Mouse (Mus musculus): ENCODE measurements around the gene Tubb3. TPM values are rescaled to one million over a fixed set of nuclear protein-coding genes. Genes with fewer than 3 reads are reported as not detected.
A peak's percentile ranks its signal among the peaks of the same experiment; 100 is the strongest.
"Not testable (repeated sequence)": the region's sequence is repeated elsewhere in the genome, so short reads cannot be mapped to it uniquely, and the experiment has no call there.

Gene Tubb3
- polyA plus RNA-seq, 1 experiment from 2014 or later, result 2,127 TPM

GRCm38 (mm10) chr8:123443576-123443921, 32.3 kb downstream of the Tubb3 start:
- peak; percentile 28; the same call in 1 of the 2 replicates for ATAC-seq (replicated peaks)
- Histone ChIP-seq H3K9ac (peak overlapping the region; percentile 73), H3K9me3 (no peaks in the 10 kb centered on the region), H3K4me3 (peak overlapping the region; percentile 61), H3K27ac (peak overlapping the region; percentile 88), H3K27me3 (replicated peaks) (no peaks in the 10 kb centered on the region), H3K4me2 (peak overlapping the region; percentile 80), H3K36me3 (replicated peaks) (no peaks in the 10 kb centered on the region), H3K4me1 (peaks cover 9% of the 10 kb centered on the region)
- 18% methylated on average over 4 of the region's 4 CpGs for WGBS

- no peaks in the 10 kb centered on the region for H3K9me3 ChIP-seq
- no peaks in the 10 kb centered on the region for H3K36me3 ChIP-seq (replicated peaks)
- no peak overlapping the region for H3K27ac ChIP-seq
- H3K4me1 ChIP-seq, result peaks cover 9% of the 10 kb centered on the region
- H3K4me3 ChIP-seq, result peak overlapping the region; percentile 61; the same call in 1 of the 2 replicates
- H3K27me3 ChIP-seq (replicated peaks), result no peaks in the 10 kb centered on the region
- H3K9ac ChIP-seq, result no peak overlapping the region
- peak overlapping the region; percentile 80 for H3K4me2 ChIP-seq
- no peak for ATAC-seq (replicated peaks)
- 90% methylated on average over 6 of the region's 6 CpGs for WGBS
These were observed 32.9 kb downstream of the Tubb3 start for GRCm38 (mm10) chr8:123444131-123444530.

DNA sequence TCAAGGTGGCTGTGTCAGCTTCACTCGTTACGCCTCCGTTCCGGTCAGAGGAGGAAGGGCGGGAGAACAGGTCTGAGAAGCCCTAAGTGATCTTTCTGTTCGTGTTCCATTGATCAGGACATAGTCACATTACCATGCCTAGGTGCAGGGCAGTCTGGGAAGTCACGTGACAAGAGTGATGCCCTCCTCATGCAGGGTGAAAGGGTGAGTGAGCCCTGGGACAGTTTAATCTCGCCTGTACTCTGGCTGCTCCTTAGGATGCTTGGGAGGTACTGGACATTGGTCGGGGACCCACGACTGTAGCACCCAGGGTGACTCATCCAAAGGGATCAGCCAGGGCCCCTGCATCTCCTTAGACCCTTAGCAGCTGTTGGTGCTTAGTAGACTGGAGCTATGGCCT, 34.8 kb downstream of the Tubb3 start:
- no peak overlapping the region for H3K4me3 ChIP-seq
- H3K36me3 ChIP-seq (replicated peaks), result no peaks in the 10 kb centered on the region
- no peak for ATAC-seq (replicated peaks)
- H3K9me3 ChIP-seq, result no peaks in the 10 kb centered on the region
- 84% methylated on average over 10 of the region's 10 CpGs for WGBS
- H3K9ac ChIP-seq, result no peak overlapping the region
- H3K4me1 ChIP-seq, result peaks cover 9% of the 10 kb centered on the region
- no peak overlapping the region for H3K4me2 ChIP-seq
- no peak overlapping the region for H3K27ac ChIP-seq
- no peaks in the 10 kb centered on the region for H3K27me3 ChIP-seq (replicated peaks)

DNA sequence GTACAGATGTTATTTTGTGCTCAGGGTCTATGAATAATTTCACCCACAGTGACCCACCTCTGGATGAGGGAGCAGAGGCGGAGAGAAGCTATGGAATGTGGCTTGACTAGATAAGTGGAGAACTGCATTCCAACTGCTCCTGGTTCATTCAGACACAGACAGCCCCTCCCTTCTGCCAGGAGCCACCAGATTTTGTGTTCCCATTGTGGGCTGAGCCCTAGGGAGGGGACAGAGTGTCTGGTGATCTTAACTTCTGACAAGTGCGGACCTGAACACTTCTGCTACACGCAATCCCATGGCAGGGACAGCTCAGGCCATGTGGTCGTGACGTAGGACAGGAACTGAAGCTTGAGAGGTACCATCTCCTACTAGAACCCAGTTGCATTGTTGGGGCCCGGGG, 35.6 kb downstream of the Tubb3 start:
- WGBS, result 90% methylated on average over 6 of the region's 6 CpGs
- no peaks in the 10 kb centered on the region for H3K27me3 ChIP-seq (replicated peaks)
- no peak for ATAC-seq (replicated peaks)

DNA sequence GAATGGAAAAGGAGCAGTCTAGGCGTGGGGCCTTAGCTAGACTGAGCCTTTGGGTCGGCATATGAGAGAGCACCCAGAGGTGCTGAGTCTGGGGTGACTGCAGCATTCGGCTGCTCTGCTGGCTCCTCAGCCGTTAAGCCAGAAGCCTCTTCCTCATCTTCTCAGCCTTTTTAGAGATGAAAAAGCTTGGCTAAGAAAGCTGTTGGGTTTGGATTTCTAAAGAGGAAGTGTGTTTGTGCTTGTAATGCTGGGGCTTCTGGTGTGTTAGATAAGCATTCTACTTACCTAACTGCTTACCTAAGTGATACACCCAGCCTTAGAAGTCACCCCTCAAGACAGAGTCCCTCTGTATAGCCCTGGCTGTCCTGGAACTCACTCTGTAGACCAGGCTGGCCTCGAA, 39.6 kb downstream of the Tubb3 start:
- no peak overlapping the region for H3K4me3 ChIP-seq
- no peaks in the 10 kb centered on the region for H3K4me1 ChIP-seq
- no peak overlapping the region for H3K4me2 ChIP-seq
- no peak overlapping the region for H3K9ac ChIP-seq
- WGBS, result 91% methylated on average over 5 of the region's 5 CpGs
- H3K27me3 ChIP-seq (replicated peaks), result no peaks in the 10 kb centered on the region
- H3K27ac ChIP-seq, result no peak overlapping the region
- H3K36me3 ChIP-seq (replicated peaks), result peaks cover 28% of the 10 kb centered on the region
- no peaks in the 10 kb centered on the region for H3K9me3 ChIP-seq
- no peak for ATAC-seq (replicated peaks)

More for the DNA sequence above, 35.6 kb downstream of the Tubb3 start:
- Histone ChIP-seq H3K36me3 (replicated peaks) (peaks cover 2% of the 10 kb centered on the region; the same call in 1 of the 2 replicates), H3K9ac (no peak overlapping the region), H3K4me3 (no peak overlapping the region), H3K4me2 (no peak overlapping the region), H3K9me3 (no peaks in the 10 kb centered on the region), H3K27ac (no peak overlapping the region), H3K4me1 (peaks cover 9% of the 10 kb centered on the region)

GRCm38 (mm10) chr8:123451747-123452146, 40.5 kb downstream of the Tubb3 start:
- H3K9me3 ChIP-seq; H3K9ac ChIP-seq; H3K27me3 ChIP-seq (replicated peaks); H3K27ac ChIP-seq; H3K4me2 ChIP-seq; ATAC-seq (replicated peaks); H3K4me3 ChIP-seq; H3K4me1 ChIP-seq: not testable (repeated sequence)
- 95% methylated on average over 12 of the region's 12 CpGs for WGBS
- H3K36me3 ChIP-seq (replicated peaks), result peaks cover 36% of the 10 kb centered on the region

DNA sequence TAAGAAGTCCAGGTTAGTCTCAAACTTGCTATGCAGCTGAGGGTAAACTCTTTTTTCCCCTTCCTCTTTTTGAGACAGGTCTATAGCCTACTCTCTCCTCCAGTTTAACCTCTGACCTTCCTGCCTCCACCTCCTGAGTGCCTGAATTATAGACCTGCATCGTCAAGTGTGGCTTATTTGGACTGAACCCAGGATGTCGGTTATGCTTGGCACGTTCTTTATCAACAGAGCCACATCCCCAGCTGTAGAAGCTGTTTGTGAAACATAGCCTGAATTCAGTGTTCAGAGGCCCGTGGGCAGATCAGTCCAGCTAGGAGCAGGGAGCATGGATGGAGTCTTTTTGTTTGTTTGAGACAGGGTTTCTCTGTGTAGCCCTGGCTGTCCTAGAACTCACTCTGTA, 40.9 kb downstream of the Tubb3 start:
- WGBS, result 88% methylated on average over 4 of the region's 4 CpGs
- H3K4me2 ChIP-seq, result no peak overlapping the region
- H3K4me3 ChIP-seq, result no peak overlapping the region
- no peaks in the 10 kb centered on the region for H3K9me3 ChIP-seq
- H3K4me1 ChIP-seq, result no peaks in the 10 kb centered on the region
- no peak for ATAC-seq (replicated peaks)
- H3K36me3 ChIP-seq (replicated peaks), result peaks cover 39% of the 10 kb centered on the region
- no peak overlapping the region for H3K9ac ChIP-seq
- no peaks in the 10 kb centered on the region for H3K27me3 ChIP-seq (replicated peaks)
- no peak overlapping the region for H3K27ac ChIP-seq

DNA sequence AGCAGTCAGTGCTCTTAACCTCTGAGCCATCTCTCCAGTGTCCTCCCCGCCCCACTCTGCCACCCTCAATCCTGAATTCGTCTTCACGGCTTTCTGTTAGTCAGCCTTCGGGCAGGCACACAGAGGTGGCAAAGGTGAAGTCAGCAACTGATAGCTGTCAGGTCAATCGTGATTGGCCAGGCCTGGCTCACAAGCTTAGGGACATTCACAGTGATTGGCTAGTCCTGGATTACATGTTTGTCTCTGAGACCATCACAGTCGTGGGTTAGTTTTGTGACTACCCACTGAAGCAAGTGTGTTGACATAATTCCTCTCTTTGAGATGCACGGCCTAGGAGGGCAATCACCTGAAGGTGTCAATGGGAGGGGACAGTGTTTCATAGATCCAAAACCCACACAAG, 42.1 kb downstream of the Tubb3 start:
- Histone ChIP-seq H3K4me2 (no peak overlapping the region), H3K27ac (no peak overlapping the region), H3K27me3 (replicated peaks) (no peaks in the 10 kb centered on the region), H3K9ac (no peak overlapping the region), H3K36me3 (replicated peaks) (peaks cover 48% of the 10 kb centered on the region), H3K9me3 (no peaks in the 10 kb centered on the region), H3K4me1 (no peaks in the 10 kb centered on the region), H3K4me3 (no peak overlapping the region)
- no peak for ATAC-seq (replicated peaks)
- WGBS, result 82% methylated on average over 7 of the region's 7 CpGs

- no peak for ATAC-seq (replicated peaks)
- WGBS, result 91% methylated on average over 5 of the region's 5 CpGs
- no peak overlapping the region for H3K4me2 ChIP-seq
- no peaks in the 10 kb centered on the region for H3K27me3 ChIP-seq (replicated peaks)
- no peak overlapping the region for H3K27ac ChIP-seq
- no peaks in the 10 kb centered on the region for H3K4me1 ChIP-seq
- peaks cover 54% of the 10 kb centered on the region for H3K36me3 ChIP-seq (replicated peaks)
- H3K4me3 ChIP-seq, result no peak overlapping the region
- no peak overlapping the region for H3K9ac ChIP-seq
- no peaks in the 10 kb centered on the region for H3K9me3 ChIP-seq
These were observed 42.7 kb downstream of the Tubb3 start for GRCm38 (mm10) chr8:123453951-123454350.

DNA sequence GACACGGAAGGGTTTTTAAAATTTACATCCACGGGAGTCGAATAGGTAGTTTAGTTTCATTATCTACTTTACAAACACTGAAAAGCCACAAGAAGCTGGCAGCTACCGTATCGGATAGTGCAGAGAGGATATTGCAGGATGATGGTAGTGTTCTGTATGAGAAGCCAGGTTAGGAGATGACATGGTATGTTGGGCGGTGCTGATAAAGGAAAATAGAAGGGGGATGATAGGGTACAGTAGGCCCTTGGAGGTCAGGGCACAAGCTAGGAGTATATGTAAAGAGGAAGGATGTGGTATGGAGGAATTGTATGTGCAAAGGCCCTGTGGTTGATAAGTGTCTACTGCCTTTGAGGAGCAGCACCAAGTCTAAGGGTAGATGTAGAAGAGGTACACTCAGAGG, 43.3 kb downstream of the Tubb3 start:
- H3K9ac ChIP-seq, result no peak overlapping the region
- no peak for ATAC-seq (replicated peaks)
- H3K4me3 ChIP-seq, result no peak overlapping the region
- no peaks in the 10 kb centered on the region for H3K4me1 ChIP-seq
- H3K4me2 ChIP-seq, result no peak overlapping the region
- H3K9me3 ChIP-seq, result no peaks in the 10 kb centered on the region
- 94% methylated on average over 6 of the region's 6 CpGs for WGBS
- peaks cover 59% of the 10 kb centered on the region for H3K36me3 ChIP-seq (replicated peaks)
- H3K27ac ChIP-seq, result no peak overlapping the region
- H3K27me3 ChIP-seq (replicated peaks), result no peaks in the 10 kb centered on the region

DNA sequence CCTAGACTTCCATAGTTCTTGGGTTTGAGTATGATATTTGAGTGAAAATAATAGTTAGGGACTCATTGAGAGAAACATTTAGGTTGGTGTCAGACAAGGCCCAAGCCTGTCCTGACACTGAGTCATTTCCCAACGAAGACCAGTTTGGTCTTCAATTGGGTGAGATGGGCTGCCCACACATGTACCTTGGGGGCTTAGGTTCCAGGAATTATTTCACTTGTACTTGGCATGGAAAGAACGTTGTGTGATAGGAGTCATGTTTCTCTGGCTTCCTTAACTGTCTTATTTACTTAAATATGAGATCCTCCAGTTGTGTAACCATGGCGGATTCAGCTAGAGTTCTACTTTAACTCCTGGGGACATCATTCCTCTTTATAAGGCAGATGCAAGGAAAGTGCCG, 52.4 kb downstream of the Tubb3 start:
- no peak for ATAC-seq (replicated peaks)
- peaks cover 36% of the 10 kb centered on the region for H3K36me3 ChIP-seq (replicated peaks)
- no peak overlapping the region for H3K27ac ChIP-seq
- H3K4me1 ChIP-seq, result no peaks in the 10 kb centered on the region
- no peaks in the 10 kb centered on the region for H3K27me3 ChIP-seq (replicated peaks)
- H3K4me3 ChIP-seq, result no peak overlapping the region
- 93% methylated on average over 4 of the region's 4 CpGs for WGBS
- no peaks in the 10 kb centered on the region for H3K9me3 ChIP-seq
- no peak overlapping the region for H3K9ac ChIP-seq
- no peak overlapping the region for H3K4me2 ChIP-seq

GRCm38 (mm10) chr8:123467476-123467875, 56.3 kb downstream of the Tubb3 start:
- Histone ChIP-seq H3K4me2 (no peak overlapping the region), H3K4me3 (no peak overlapping the region), H3K9ac (no peak overlapping the region), H3K36me3 (replicated peaks) (peaks cover 9% of the 10 kb centered on the region), H3K9me3 (no peaks in the 10 kb centered on the region), H3K27me3 (replicated peaks) (no peaks in the 10 kb centered on the region), H3K27ac (no peak overlapping the region), H3K4me1 (no peaks in the 10 kb centered on the region)
- 79% methylated on average over 3 of the region's 3 CpGs for WGBS
- ATAC-seq (replicated peaks), result no peak
